In genomic region chr11:97181061-97181460, GRCm38 (mm10) we compare ENCODE assay signal across 21 mouse cellular contexts. TPM values are rescaled to one million over a fixed set of nuclear protein-coding genes. Genes with fewer than 3 reads are reported as not detected.
DNase-seq lines count a peak whose midpoint lies in the region; ATAC-seq and TF ChIP-seq lines count a peak whose summit lies in the region.
"Had no signal": no experiment of that assay in that cellular context is flagged by ENCODE, and none has a peak within 500 bp of the region (broad histone marks: within the 10 kb centered on the region; RNA-seq: fewer than 3 reads in every experiment).

No protein-coding gene starts in this region.

- ATAC-seq in intestine, postnatal 0 days, result no peak
- no peak for ATAC-seq in intestine, embryonic 16.5 days
- ATAC-seq in liver, embryonic 15.5 days (ENCODE audit: insufficient read depth), result no peak
- no peak for ATAC-seq in liver, postnatal 0 days
- ATAC-seq: forebrain, embryonic 14.5 days; forebrain, embryonic 16.5 days had no signal

- H3K27me3 ChIP-seq in intestine, postnatal 0 days (replicated peaks; ENCODE audit: control insufficient read depth, insufficient read depth, low read length), result no peaks in the 10 kb centered on the region
- no peaks in the 10 kb centered on the region for H3K27me3 ChIP-seq in intestine, embryonic 16.5 days (replicated peaks; ENCODE audit: control insufficient read depth, insufficient read depth, low read length)
- H3K27me3 ChIP-seq in liver, embryonic 15.5 days, result no peaks in the 10 kb centered on the region
- H3K27me3 ChIP-seq in liver, postnatal 0 days (ENCODE audit: insufficient read depth, low read length), result no peaks in the 10 kb centered on the region
- H3K27me3 ChIP-seq: embryonic facial prominence, embryonic 13.5 days; embryonic facial prominence, embryonic 15.5 days; forebrain, embryonic 12.5 days had no signal

- no peak overlapping the region for H3K4me3 ChIP-seq in intestine, postnatal 0 days (ENCODE audit: low read depth, low read length)
- H3K4me3 ChIP-seq in intestine, embryonic 16.5 days (ENCODE audit: low read length), result no peak overlapping the region
- H3K4me3 ChIP-seq in liver, embryonic 15.5 days (replicated peaks), result no peak overlapping the region
- no peak overlapping the region for H3K4me3 ChIP-seq in liver, postnatal 0 days (ENCODE audit: low read depth, low read length)
- H3K4me3 ChIP-seq: embryonic facial prominence, embryonic 13.5 days; embryonic facial prominence, embryonic 15.5 days; erythroblast, embryonic 14.5 days; forebrain, embryonic 10.5 days; forebrain, embryonic 12.5 days had no signal

- H3K4me1 ChIP-seq in intestine, postnatal 0 days (replicated peaks; ENCODE audit: control insufficient read depth, insufficient read depth, low read length), result no peaks in the 10 kb centered on the region; the same call in 1 of the 2 replicates
- H3K4me1 ChIP-seq in intestine, embryonic 16.5 days (ENCODE audit: control insufficient read depth, insufficient read depth, low read length), result peaks cover 21% of the 10 kb centered on the region
- H3K4me1 ChIP-seq in liver, embryonic 15.5 days (replicated peaks), result peaks cover 45% of the 10 kb centered on the region
- H3K4me1 ChIP-seq in liver, postnatal 0 days (ENCODE audit: insufficient read depth), result peaks cover 27% of the 10 kb centered on the region

- 60% methylated on average over 5 of the region's 5 CpGs for WGBS in intestine, postnatal 0 days
- 79% methylated on average over 5 of the region's 5 CpGs for WGBS in intestine, embryonic 16.5 days
- 69% methylated on average over 5 of the region's 5 CpGs for WGBS in liver, embryonic 15.5 days (ENCODE audit: insufficient replicate concordance)
- 63% methylated on average over 5 of the region's 5 CpGs for WGBS in liver, postnatal 0 days (ENCODE audit: insufficient replicate concordance)

- no peak for TF ChIP-seq EP300 in liver, postnatal 0 days (IDR thresholded peaks at IDR 0.05; ENCODE audit: low read depth)

- H3K9me3 ChIP-seq in intestine, postnatal 0 days (ENCODE audit: control insufficient read depth), result no peaks in the 10 kb centered on the region
- H3K9me3 ChIP-seq in intestine, embryonic 16.5 days (ENCODE audit: control insufficient read depth, low read length), result no peaks in the 10 kb centered on the region
- no peaks in the 10 kb centered on the region for H3K9me3 ChIP-seq in liver, embryonic 15.5 days (replicated peaks)
- no peaks in the 10 kb centered on the region for H3K9me3 ChIP-seq in liver, postnatal 0 days (ENCODE audit: low read length)
- H3K9me3 ChIP-seq: embryonic facial prominence, embryonic 13.5 days; embryonic facial prominence, embryonic 15.5 days; forebrain, embryonic 10.5 days; forebrain, embryonic 12.5 days had no signal

- no peak overlapping the region for H3K9ac ChIP-seq in intestine, postnatal 0 days (ENCODE audit: low read depth, low read length)
- H3K9ac ChIP-seq in intestine, embryonic 16.5 days (ENCODE audit: low read depth, low read length), result no peak overlapping the region
- H3K9ac ChIP-seq in liver, embryonic 15.5 days, result no peak overlapping the region
- no peak overlapping the region; the same call in 1 of the 2 replicates for H3K9ac ChIP-seq in liver, postnatal 0 days (replicated peaks)
- H3K9ac ChIP-seq: embryonic facial prominence, embryonic 13.5 days; embryonic facial prominence, embryonic 15.5 days; forebrain, embryonic 12.5 days had no signal

- 0 out of 2 replicates have a peak overlapping the region, but pooled peaks have one; percentile 15 for H3K27ac ChIP-seq in intestine, postnatal 0 days (ENCODE audit: low read depth, low read length)
- no peak overlapping the region for H3K27ac ChIP-seq in intestine, embryonic 16.5 days (ENCODE audit: low read length)
- 0 out of 2 replicates have a peak overlapping the region, but pooled peaks have one; percentile 6 for H3K27ac ChIP-seq in liver, embryonic 15.5 days (replicated peaks)
- H3K27ac ChIP-seq in liver, postnatal 0 days (ENCODE audit: low read depth), result no peak overlapping the region
- H3K27ac ChIP-seq: embryonic facial prominence, embryonic 13.5 days; embryonic facial prominence, embryonic 15.5 days; forebrain, embryonic 10.5 days; forebrain, embryonic 12.5 days had no signal

- no peak overlapping the region for H3K4me2 ChIP-seq in intestine, postnatal 0 days (replicated peaks; ENCODE audit: low read depth)
- no peak overlapping the region for H3K4me2 ChIP-seq in intestine, embryonic 16.5 days (ENCODE audit: low read depth, low read length)
- no peak overlapping the region for H3K4me2 ChIP-seq in liver, embryonic 15.5 days
- no peak overlapping the region for H3K4me2 ChIP-seq in liver, postnatal 0 days (ENCODE audit: low read depth, low read length)
- H3K4me2 ChIP-seq: embryonic facial prominence, embryonic 13.5 days; embryonic facial prominence, embryonic 15.5 days; forebrain, embryonic 12.5 days had no signal

- peaks cover 84% of the 10 kb centered on the region for H3K36me3 ChIP-seq in intestine, postnatal 0 days (ENCODE audit: control insufficient read depth, insufficient read depth)
- H3K36me3 ChIP-seq in intestine, embryonic 16.5 days (ENCODE audit: control insufficient read depth, insufficient read depth, low read length), result peaks cover 24% of the 10 kb centered on the region
- H3K36me3 ChIP-seq in liver, embryonic 15.5 days (replicated peaks), result peaks cover 100% of the 10 kb centered on the region
- H3K36me3 ChIP-seq in liver, postnatal 0 days (replicated peaks; ENCODE audit: insufficient read depth, low read length), result peaks cover 92% of the 10 kb centered on the region

- DNase-seq in liver, postnatal 0 days, result no peak
- peak; percentile 60 for DNase-seq in MEL-GATA-1-ER (ENCODE audit: extremely low read depth, low read depth)
- no peak for DNase-seq in cerebellum, adult 9-10 months
- DNase-seq: adrenal gland, postnatal 10 days; adrenal gland, postnatal 25 days; cerebellum, adult 11 months; cerebellum, adult 18-20 months; cerebellum, adult 8-10 months; cerebellum, postnatal 10 days; cerebellum, postnatal 36 days; embryo, embryonic 11 days had no signal

- TF ChIP-seq CTCF in intestine, postnatal 0 days (IDR thresholded peaks at IDR 0.05; ENCODE audit: low read depth), result no peak
- TF ChIP-seq CTCF in liver, postnatal 0 days (IDR thresholded peaks at IDR 0.05; ENCODE audit: low read depth), result no peak

RNA-seq across cellular contexts. Expression of gene Kpnb1, which starts 6.6 kb away (rescaled TPM):
- 17.5 and 18.1 TPM in 2 replicates for polyA plus RNA-seq in intestine, postnatal 0 days (2015; fragmentation: Nextera tagmentation; extraction: Ambion mirVana)
- 31.9 and 36.3 TPM in 2 replicates for polyA plus RNA-seq in intestine, embryonic 16.5 days (2015; fragmentation: Nextera tagmentation; extraction: Ambion mirVana)
- polyA plus RNA-seq in liver, embryonic 15.5 days (2015; fragmentation: Nextera tagmentation; extraction: Ambion mirVana), result 18.4 and 18.6 TPM in 2 replicates
- 12.1 and 12.3 TPM in 2 replicates for polyA plus RNA-seq in liver, postnatal 0 days (2015; fragmentation: Nextera tagmentation; extraction: Ambion mirVana)

RNA-seq across cellular contexts. Expression of gene Tbkbp1, which starts 29.8 kb away (rescaled TPM):
- 1.7 and 2.4 TPM in 2 replicates for polyA plus RNA-seq in intestine, postnatal 0 days (2015; fragmentation: Nextera tagmentation; extraction: Ambion mirVana)
- polyA plus RNA-seq in intestine, embryonic 16.5 days (2015; fragmentation: Nextera tagmentation; extraction: Ambion mirVana), result 2.0 TPM in 2 replicates
- 1.9 and 2.1 TPM in 2 replicates for polyA plus RNA-seq in liver, embryonic 15.5 days (2015; fragmentation: Nextera tagmentation; extraction: Ambion mirVana)
- 1.6 and 1.8 TPM in 2 replicates for polyA plus RNA-seq in liver, postnatal 0 days (2015; fragmentation: Nextera tagmentation; extraction: Ambion mirVana)

Comparison
In these comparisons a context has a peak if more than half of its experiments do, and no peak if none do; other contexts are left out.
1. H3K27ac ChIP-seq: peak in intestine, postnatal 0 days (single experiment) and liver, embryonic 15.5 days (single experiment); none in intestine, embryonic 16.5 days (single experiment) and liver, postnatal 0 days (single experiment).